Mouse (Mus musculus): Measurements from ENCODE around the gene Tsx.

DNA sequence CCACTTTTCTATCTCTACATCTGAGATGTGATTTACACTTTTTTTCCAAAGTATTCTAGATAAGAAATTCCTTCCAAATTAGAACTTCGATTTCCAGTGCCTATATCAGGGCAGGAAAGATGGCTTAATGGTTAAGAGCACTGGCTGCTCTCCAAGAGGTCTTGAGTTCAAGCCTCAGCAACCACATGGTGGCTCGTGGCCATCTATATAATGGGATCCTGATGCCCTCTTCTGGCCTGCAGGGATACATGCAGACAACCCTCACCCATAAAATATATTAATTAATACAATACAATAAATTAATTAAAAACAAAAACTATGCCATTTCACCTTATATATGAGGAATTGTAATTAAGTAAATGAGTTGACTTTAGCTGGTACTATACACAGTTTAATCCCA is 43.0 kb upstream of the Tsx start:
- TF ChIP-seq CHD2 (IDR thresholded peaks at IDR 0.05; ENCODE audit: low read depth, low read length) (no peak), ZNF384 (IDR thresholded peaks at IDR 0.05; ENCODE audit: low read depth, low read length) (no peak), ZC3H11A (IDR thresholded peaks at IDR 0.05; ENCODE audit: borderline replicate concordance, low read depth, low read length) (peak; percentile 66)
